Mouse (Mus musculus) midbrain, embryonic 13.5 days (tissue): ENCODE data around the gene Dennd2c. TPM values are rescaled to one million over a fixed set of nuclear protein-coding genes. Genes with fewer than 3 reads are reported as not detected.

ENCODE experiments used
- ATAC-seq: fragments of 200-750 bp; cut with Nextera tagmentation; 2 replicates; pipeline ENCODE4 v1.8.0; 2017; ENCODE audit warnings: mild to moderate bottlenecking, moderate TSS enrichment, moderate library complexity
- H3K27ac ChIP-seq: fragments of 300-500 bp; sonication (generic); 2 replicates; pipeline ENCODE4 v1.5.1; 2015; ENCODE audit warnings: inconsistent platforms, mild to moderate bottlenecking, moderate library complexity
- H3K27me3 ChIP-seq: fragments of 300-500 bp; sonication (generic); 2 replicates; pipeline ENCODE4 v1.6.1; 2015; ENCODE audit warnings: mild to moderate bottlenecking, inconsistent platforms
- H3K36me3 ChIP-seq: fragments of 300-500 bp; sonication (generic); 2 replicates; pipeline ENCODE4 v1.6.1; 2015; ENCODE audit warnings: mild to moderate bottlenecking, inconsistent platforms
- H3K4me1 ChIP-seq: fragments of 300-500 bp; sonication (generic); replicated peaks from 2 replicates; pipeline ENCODE4 v1.6.1; 2015; ENCODE audit warnings: inconsistent platforms
- H3K4me2 ChIP-seq: fragments of 300-500 bp; sonication (generic); replicated peaks from 2 replicates; pipeline ENCODE4 v1.6.1; 2015; ENCODE audit warnings: moderate library complexity, mild to moderate bottlenecking, inconsistent platforms
- H3K4me3 ChIP-seq: fragments of 300-500 bp; sonication (generic); replicated peaks from 2 replicates; pipeline ENCODE4 v1.5.1; 2015; ENCODE audit warnings: mild to moderate bottlenecking, inconsistent platforms
- H3K9ac ChIP-seq: fragments of 300-500 bp; sonication (generic); replicated peaks from 2 replicates; pipeline ENCODE4 v1.6.1; 2015; ENCODE audit warnings: mild to moderate bottlenecking, inconsistent platforms
- H3K9me3 ChIP-seq: fragments of 300-500 bp; sonication (generic); 2 replicates; pipeline ENCODE4 v1.6.1; 2016; ENCODE audit warnings: mild to moderate bottlenecking, inconsistent platforms
- WGBS: fragments of 180-500 bp; shearing (Covaris S2); methylation state at CpG from one replicate; pipeline ENCODE4 v1.1.7; 2015; 5-methylcytosine and 5-hydroxymethylcytosine counted together
- polyA plus RNA-seq: library from polyadenylated mRNA; unstranded; fragments of >200 nt; fragmentation: Nextera tagmentation; extraction: Ambion mirVana; gene quantifications from 2 replicates; pipeline ENCODE4 v1.2.1, GENCODE M21; 2015

Gene Dennd2c
- polyA plus RNA-seq, 1 experiment from 2014 or later = 1.4 TPM

GRCm38 (mm10) chr3:103081861-103082453, 20.4 kb upstream of the Dennd2c start:
- no peak overlapping the region for H3K27ac ChIP-seq
- 89% methylated on average over 17 of the region's 17 CpGs for WGBS
- no peak overlapping the region for H3K4me3 ChIP-seq
- H3K9me3 ChIP-seq = no peaks in the 10 kb centered on the region
- H3K4me1 ChIP-seq = no peaks in the 10 kb centered on the region
- no peak overlapping the region for H3K4me2 ChIP-seq
- no peak overlapping the region for H3K9ac ChIP-seq
- ATAC-seq = no peak
- H3K27me3 ChIP-seq = no peaks in the 10 kb centered on the region
- no peaks in the 10 kb centered on the region for H3K36me3 ChIP-seq

GRCm38 (mm10) chr3:103082761-103083160, 19.6 kb upstream of the Dennd2c start:
- Histone ChIP-seq H3K27me3 (no peaks in the 10 kb centered on the region), H3K4me3 (no peak overlapping the region), H3K9me3 (no peaks in the 10 kb centered on the region), H3K27ac (no peak overlapping the region), H3K4me2 (no peak overlapping the region), H3K9ac (no peak overlapping the region), H3K4me1 (no peaks in the 10 kb centered on the region), H3K36me3 (no peaks in the 10 kb centered on the region)
- 95% methylated on average over 5 of the region's 5 CpGs for WGBS
- no peak for ATAC-seq

GRCm38 (mm10) chr3:103085986-103086385, 16.4 kb upstream of the Dennd2c start:
- Histone ChIP-seq H3K4me1 (no peaks in the 10 kb centered on the region), H3K27me3 (no peaks in the 10 kb centered on the region), H3K36me3 (no peaks in the 10 kb centered on the region), H3K4me2 (no peak overlapping the region), H3K9me3 (no peaks in the 10 kb centered on the region), H3K9ac (no peak overlapping the region), H3K27ac (no peak overlapping the region), H3K4me3 (no peak overlapping the region)
- WGBS = 78% methylated on average over 3 of the region's 3 CpGs
- ATAC-seq = no peak

- H3K36me3 ChIP-seq = no peaks in the 10 kb centered on the region
- no peak overlapping the region for H3K4me2 ChIP-seq
- no peak overlapping the region for H3K4me3 ChIP-seq
- H3K27ac ChIP-seq = no peak overlapping the region
- H3K9me3 ChIP-seq = no peaks in the 10 kb centered on the region
- no peaks in the 10 kb centered on the region for H3K27me3 ChIP-seq
- 93% methylated on average over 2 of the region's 2 CpGs for WGBS
- ATAC-seq = no peak
- H3K4me1 ChIP-seq = no peaks in the 10 kb centered on the region
- H3K9ac ChIP-seq = no peak overlapping the region
These were observed 10.7 kb upstream of the Dennd2c start for GRCm38 (mm10) chr3:103091753-103092152.

- Histone ChIP-seq H3K27ac (no peak overlapping the region), H3K9me3 (no peaks in the 10 kb centered on the region), H3K4me3 (no peak overlapping the region), H3K27me3 (peaks cover 23% of the 10 kb centered on the region), H3K4me2 (no peak overlapping the region), H3K9ac (no peak overlapping the region), H3K4me1 (peaks cover 15% of the 10 kb centered on the region), H3K36me3 (no peaks in the 10 kb centered on the region)
- no peak for ATAC-seq
- 74% methylated on average over 23 of the region's 23 CpGs for WGBS
These were observed 3.7 kb upstream of the Dennd2c start for GRCm38 (mm10) chr3:103098662-103099061.

- Histone ChIP-seq H3K4me3 (no peak overlapping the region), H3K4me2 (no peak overlapping the region), H3K4me1 (peaks cover 15% of the 10 kb centered on the region), H3K9ac (no peak overlapping the region), H3K9me3 (no peaks in the 10 kb centered on the region), H3K27ac (no peak overlapping the region), H3K27me3 (peaks cover 31% of the 10 kb centered on the region), H3K36me3 (no peaks in the 10 kb centered on the region)
- no peak for ATAC-seq
- 90% methylated on average over 6 of the region's 6 CpGs for WGBS
These were observed 2.7 kb upstream of the Dennd2c start for GRCm38 (mm10) chr3:103099667-103100066.

GRCm38 (mm10) chr3:103100735-103101134, 1.7 kb upstream of the Dennd2c start:
- no peak for ATAC-seq
- H3K36me3 ChIP-seq = no peaks in the 10 kb centered on the region
- no peaks in the 10 kb centered on the region for H3K9me3 ChIP-seq
- no peak overlapping the region for H3K4me3 ChIP-seq
- peaks cover 15% of the 10 kb centered on the region for H3K4me1 ChIP-seq
- 70% methylated on average over 2 of the region's 2 CpGs for WGBS
- H3K27ac ChIP-seq = no peak overlapping the region
- no peak overlapping the region for H3K9ac ChIP-seq
- no peak overlapping the region for H3K4me2 ChIP-seq
- peaks cover 33% of the 10 kb centered on the region for H3K27me3 ChIP-seq

- WGBS = 65% methylated on average over 5 of the region's 5 CpGs
These were observed 1.2 kb upstream of the Dennd2c start for GRCm38 (mm10) chr3:103101194-103101593.

GRCm38 (mm10) chr3:103101909-103102308, 495 bp upstream of the Dennd2c start:
- peak; percentile 31; the same call in 1 of the 2 replicates for ATAC-seq
- H3K4me1 ChIP-seq = peaks cover 15% of the 10 kb centered on the region
- no peaks in the 10 kb centered on the region for H3K9me3 ChIP-seq
- H3K27me3 ChIP-seq = peaks cover 33% of the 10 kb centered on the region
- peak overlapping the region; percentile 94 for H3K4me2 ChIP-seq
- H3K36me3 ChIP-seq = no peaks in the 10 kb centered on the region
- H3K9ac ChIP-seq = peak overlapping the region; percentile 66
- H3K27ac ChIP-seq = no peak overlapping the region
- H3K4me3 ChIP-seq = peak overlapping the region; percentile 62
- WGBS = 4% methylated on average over 14 of the region's 14 CpGs

More at GRCm38 (mm10) chr3:103101194-103101593, 1.2 kb upstream of the Dennd2c start:
- no peaks in the 10 kb centered on the region for H3K9me3 ChIP-seq
- no peaks in the 10 kb centered on the region for H3K36me3 ChIP-seq
- no peak for ATAC-seq
- no peak overlapping the region for H3K9ac ChIP-seq
- peaks cover 33% of the 10 kb centered on the region for H3K27me3 ChIP-seq
- H3K4me3 ChIP-seq = no peak overlapping the region
- H3K27ac ChIP-seq = no peak overlapping the region
- no peak overlapping the region for H3K4me2 ChIP-seq
- H3K4me1 ChIP-seq = peaks cover 15% of the 10 kb centered on the region

GRCm38 (mm10) chr3:103107565-103108240, 5.3 kb downstream of the Dennd2c start:
- H3K9ac ChIP-seq = no peak overlapping the region
- peaks cover 19% of the 10 kb centered on the region for H3K27me3 ChIP-seq
- H3K4me2 ChIP-seq = no peak overlapping the region
- H3K9me3 ChIP-seq = no peaks in the 10 kb centered on the region
- peaks cover 5% of the 10 kb centered on the region for H3K4me1 ChIP-seq
- 88% methylated on average over 7 of the region's 7 CpGs for WGBS
- ATAC-seq = no peak
- no peaks in the 10 kb centered on the region for H3K36me3 ChIP-seq
- no peak overlapping the region for H3K27ac ChIP-seq
- no peak overlapping the region for H3K4me3 ChIP-seq

- Histone ChIP-seq H3K4me3 (no peak overlapping the region), H3K9ac (no peak overlapping the region), H3K27ac (no peak overlapping the region), H3K4me1 (no peaks in the 10 kb centered on the region), H3K36me3 (no peaks in the 10 kb centered on the region), H3K9me3 (no peaks in the 10 kb centered on the region), H3K4me2 (no peak overlapping the region), H3K27me3 (no peaks in the 10 kb centered on the region)
- WGBS = 88% methylated on average over 5 of the region's 5 CpGs
- no peak for ATAC-seq
These were observed 9.8 kb downstream of the Dennd2c start for GRCm38 (mm10) chr3:103112216-103112615.

- Histone ChIP-seq H3K27me3 (no peaks in the 10 kb centered on the region), H3K9me3 (no peaks in the 10 kb centered on the region), H3K4me2 (no peak overlapping the region), H3K4me3 (no peak overlapping the region), H3K9ac (no peak overlapping the region), H3K36me3 (no peaks in the 10 kb centered on the region), H3K27ac (no peak overlapping the region), H3K4me1 (peaks cover 8% of the 10 kb centered on the region; the same call in 1 of the 2 replicates)
- 89% methylated on average over 3 of the region's 3 CpGs for WGBS
- ATAC-seq = no peak
These were observed 21.2 kb downstream of the Dennd2c start for GRCm38 (mm10) chr3:103123636-103124035.
